15 mouse cellular contexts compared by ENCODE assay signal in the genomic region with DNA sequence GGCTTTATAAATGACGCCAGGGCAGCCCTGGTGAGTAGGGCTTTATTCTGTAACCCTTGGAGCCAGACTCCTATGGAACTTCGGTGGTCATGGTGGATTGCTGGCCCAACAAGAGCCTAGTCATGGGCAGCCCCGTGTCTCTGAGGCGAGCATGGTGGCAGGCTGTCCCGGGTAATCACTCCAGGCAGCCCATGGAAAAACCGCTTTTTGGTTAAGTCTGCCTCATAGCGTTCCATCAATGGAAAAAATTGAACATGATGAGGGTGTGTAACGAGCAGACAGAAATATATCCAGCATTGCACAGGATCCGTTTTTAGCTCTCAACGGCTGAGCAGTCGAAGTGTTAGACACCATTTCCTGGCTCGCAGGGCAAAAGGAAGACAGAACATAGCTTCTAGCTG.
DNase-seq lines count a peak whose midpoint lies in the region; ATAC-seq and TF ChIP-seq lines count a peak whose summit lies in the region.
"Had no signal": no experiment of that assay in that cellular context is flagged by ENCODE, and none has a peak within 500 bp of the region (broad histone marks: within the 10 kb centered on the region; RNA-seq: fewer than 3 reads in every experiment).

No protein-coding gene starts in this region.

- H3K4me2 ChIP-seq in embryonic facial prominence, embryonic 15.5 days (replicated peaks), result peak overlapping the region; percentile 10
- no peak overlapping the region for H3K4me2 ChIP-seq in limb, embryonic 15.5 days
- H3K4me2 ChIP-seq: midbrain, embryonic 12.5 days; stomach, embryonic 15.5 days had no signal

- no peaks in the 10 kb centered on the region for H3K9me3 ChIP-seq in embryonic facial prominence, embryonic 15.5 days (replicated peaks)
- H3K9me3 ChIP-seq in limb, embryonic 15.5 days, result no peaks in the 10 kb centered on the region
- H3K9me3 ChIP-seq: midbrain, embryonic 12.5 days; stomach, embryonic 15.5 days had no signal

- no peak overlapping the region for H3K9ac ChIP-seq in embryonic facial prominence, embryonic 15.5 days
- no peak overlapping the region for H3K9ac ChIP-seq in limb, embryonic 15.5 days
- H3K9ac ChIP-seq: midbrain, embryonic 12.5 days; stomach, embryonic 15.5 days had no signal

- H3K27me3 ChIP-seq in embryonic facial prominence, embryonic 15.5 days, result no peaks in the 10 kb centered on the region
- no peaks in the 10 kb centered on the region for H3K27me3 ChIP-seq in limb, embryonic 15.5 days
- H3K27me3 ChIP-seq: midbrain, embryonic 12.5 days; stomach, embryonic 15.5 days had no signal

- 56% methylated on average over 12 of the region's 12 CpGs for WGBS in embryonic facial prominence, embryonic 15.5 days
- WGBS in limb, embryonic 15.5 days, result 53% methylated on average over 12 of the region's 12 CpGs

- H3K4me1 ChIP-seq in embryonic facial prominence, embryonic 15.5 days, result peaks cover 15% of the 10 kb centered on the region; the same call in 1 of the 2 replicates
- H3K4me1 ChIP-seq in limb, embryonic 15.5 days, result peaks cover 16% of the 10 kb centered on the region; the same call in 1 of the 2 replicates
- H3K4me1 ChIP-seq: midbrain, embryonic 12.5 days had no signal

- ATAC-seq in embryonic facial prominence, embryonic 15.5 days (ENCODE audit: insufficient number of reproducible peaks, low FRiP score, low TSS enrichment, low read depth), result peak; percentile 77
- no peak for ATAC-seq in limb, embryonic 15.5 days (ENCODE audit: insufficient number of reproducible peaks, low FRiP score, low TSS enrichment, low read depth)

- no peak for TF ChIP-seq CTCF in gastrocnemius, adult 2 months (IDR thresholded peaks at IDR 0.05)

- H3K36me3 ChIP-seq in embryonic facial prominence, embryonic 15.5 days, result no peaks in the 10 kb centered on the region
- H3K36me3 ChIP-seq in limb, embryonic 15.5 days, result no peaks in the 10 kb centered on the region
- H3K36me3 ChIP-seq: midbrain, embryonic 12.5 days; stomach, embryonic 15.5 days had no signal

- intact Hi-C loops in gastrocnemius, adult 2 months (cut with DNase I), result no loop called here
- intact Hi-C loops in left cerebral cortex, postnatal 14 days (cut with DNase I), result no loop called here
- intact Hi-C loops in left cerebral cortex, postnatal 4 days (cut with DNase I), result loop anchor here (5.0 kb wide), 1 partner anchor 50 kb away; no protein-coding TSS in a partner anchor

- H3K4me3 ChIP-seq in gastrocnemius, adult 2 months, result peak overlapping the region; percentile 56
- H3K4me3 ChIP-seq in embryonic facial prominence, embryonic 15.5 days (replicated peaks), result peak overlapping the region; percentile 18; the same call in 1 of the 2 replicates
- peak overlapping the region; percentile 16 for H3K4me3 ChIP-seq in limb, embryonic 15.5 days
- H3K4me3 ChIP-seq: midbrain, embryonic 12.5 days; stomach, embryonic 15.5 days had no signal

- no peak for DNase-seq in gastrocnemius, adult 2 months
- no peak for DNase-seq in gastrocnemius, postnatal 10 days
- DNase-seq in left cerebral cortex, postnatal 14 days (ENCODE audit: low spot score in 2 of 2), result peak; percentile 29 to 59
- no peak for DNase-seq in left cerebral cortex, postnatal 4 days
- no peak for DNase-seq in kidney, postnatal 25 days
- no peak for DNase-seq in ovary, postnatal 36 days (ENCODE audit: low spot score)
- DNase-seq: cerebellum, adult 9-11 months; gastrocnemius, postnatal 25 days; lung, adult 18-20 months; thymus, postnatal 4 days had no signal

- peak overlapping the region; percentile 50 for H3K27ac ChIP-seq in gastrocnemius, adult 2 months
- H3K27ac ChIP-seq in embryonic facial prominence, embryonic 15.5 days (replicated peaks), result peak overlapping the region; percentile 71
- H3K27ac ChIP-seq in limb, embryonic 15.5 days, result peak overlapping the region; percentile 73
- H3K27ac ChIP-seq: kidney, postnatal 0 days; midbrain, embryonic 12.5 days; stomach, embryonic 15.5 days had no signal

Comparison
In these comparisons a context has a peak if more than half of its experiments do, and no peak if none do; other contexts are left out.
1. DNase-seq: peak in left cerebral cortex, postnatal 14 days (2 of 2); none in gastrocnemius, adult 2 months (single experiment), gastrocnemius, postnatal 10 days (single experiment), left cerebral cortex, postnatal 4 days (single experiment), kidney, postnatal 25 days (0 of 2) and ovary, postnatal 36 days (single experiment).
2. Peak in every context shown above with its lines, with median percentiles within 50 percentile points of each other: H3K27ac ChIP-seq and H3K4me3 ChIP-seq.